Mouse (Mus musculus): ENCODE results near the gene Gabra4.

DNA sequence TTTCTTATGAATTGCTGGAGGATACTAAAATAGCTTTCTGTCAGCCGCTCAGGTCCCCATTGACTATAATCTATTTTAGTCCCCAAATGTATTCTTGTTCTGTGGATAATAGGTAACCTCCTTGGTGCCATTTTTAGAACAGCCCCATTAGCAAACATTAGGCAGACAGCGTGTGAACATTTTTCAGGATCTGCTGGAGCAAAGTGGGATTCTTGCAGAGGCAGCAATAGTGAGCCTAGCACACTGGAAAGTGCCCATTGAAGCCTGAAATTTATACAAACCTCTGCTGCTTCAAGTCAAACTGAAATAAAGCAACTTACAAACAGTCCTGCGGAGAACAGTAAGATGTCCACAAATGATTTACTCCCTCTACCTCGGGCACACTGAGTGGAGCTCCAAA is 51.2 kb downstream of the Gabra4 start:
- TF ChIP-seq CTCF (IDR thresholded peaks at IDR 0.05; ENCODE audit: extremely low read depth, insufficient read depth, insufficient read length, insufficient replicate concordance) (no peak), POLR2A (IDR thresholded peaks at IDR 0.05; ENCODE audit: low read depth, low read length) (no peak)
